Mouse (Mus musculus): Measurements from ENCODE around the gene Tnr. TPM values are rescaled to one million over a fixed set of nuclear protein-coding genes. Genes with fewer than 3 reads are reported as not detected.

Gene Tnr
- polyA plus RNA-seq, 1 experiment from 2014 or later, result 0.47 TPM

GRCm38 (mm10) chr1:159796021-159796420 is 272.5 kb downstream of the Tnr start:
- no peak for TF ChIP-seq CTCF (IDR thresholded peaks at IDR 0.05; ENCODE audit: low read depth)
- WGBS, result 75% methylated on average over 2 of the region's 2 CpGs
- ATAC-seq, result no peak

GRCm38 (mm10) chr1:159800366-159800765 is 276.8 kb downstream of the Tnr start:
- 85% methylated on average over 5 of the region's 5 CpGs for WGBS
- Histone ChIP-seq H3K4me2 (replicated peaks; ENCODE audit: low read depth) (no peak overlapping the region), H3K4me3 (ENCODE audit: low read depth, low read length) (no peak overlapping the region), H3K27ac (ENCODE audit: low read depth, low read length) (no peak overlapping the region), H3K9me3 (ENCODE audit: control insufficient read depth) (no peaks in the 10 kb centered on the region), H3K4me1 (replicated peaks; ENCODE audit: control insufficient read depth, insufficient read depth, low read length) (no peaks in the 10 kb centered on the region), H3K27me3 (replicated peaks; ENCODE audit: control insufficient read depth, insufficient read depth, low read length) (no peaks in the 10 kb centered on the region), H3K36me3 (ENCODE audit: control insufficient read depth, insufficient read depth) (no peaks in the 10 kb centered on the region), H3K9ac (ENCODE audit: low read depth, low read length) (no peak overlapping the region)
- no peak for ATAC-seq
- no peak for TF ChIP-seq CTCF (IDR thresholded peaks at IDR 0.05; ENCODE audit: low read depth)

More at GRCm38 (mm10) chr1:159796021-159796420, 272.5 kb downstream of the Tnr start:
- H3K27me3 ChIP-seq (replicated peaks; ENCODE audit: control insufficient read depth, insufficient read depth, low read length), result no peaks in the 10 kb centered on the region
- H3K36me3 ChIP-seq (ENCODE audit: control insufficient read depth, insufficient read depth), result no peaks in the 10 kb centered on the region
- no peak overlapping the region for H3K4me2 ChIP-seq (replicated peaks; ENCODE audit: low read depth)
- no peaks in the 10 kb centered on the region for H3K4me1 ChIP-seq (replicated peaks; ENCODE audit: control insufficient read depth, insufficient read depth, low read length)
- no peak overlapping the region for H3K27ac ChIP-seq (ENCODE audit: low read depth, low read length)
- no peak overlapping the region for H3K9ac ChIP-seq (ENCODE audit: low read depth, low read length)
- no peaks in the 10 kb centered on the region for H3K9me3 ChIP-seq (ENCODE audit: control insufficient read depth)
- H3K4me3 ChIP-seq (ENCODE audit: low read depth, low read length), result no peak overlapping the region

- no peaks in the 10 kb centered on the region for H3K9me3 ChIP-seq (ENCODE audit: control insufficient read depth)
- WGBS, result 65% methylated on average over 4 of the region's 4 CpGs
- H3K9ac ChIP-seq (ENCODE audit: low read depth, low read length), result no peak overlapping the region
- no peak overlapping the region for H3K4me3 ChIP-seq (ENCODE audit: low read depth, low read length)
- H3K4me1 ChIP-seq (replicated peaks; ENCODE audit: control insufficient read depth, insufficient read depth, low read length), result no peaks in the 10 kb centered on the region
- no peak for TF ChIP-seq CTCF (IDR thresholded peaks at IDR 0.05; ENCODE audit: low read depth)
- H3K27me3 ChIP-seq (replicated peaks; ENCODE audit: control insufficient read depth, insufficient read depth, low read length), result no peaks in the 10 kb centered on the region
- ATAC-seq, result no peak
- no peaks in the 10 kb centered on the region for H3K36me3 ChIP-seq (ENCODE audit: control insufficient read depth, insufficient read depth)
- no peak overlapping the region for H3K4me2 ChIP-seq (replicated peaks; ENCODE audit: low read depth)
- no peak overlapping the region for H3K27ac ChIP-seq (ENCODE audit: low read depth, low read length)
These were observed 278.2 kb downstream of the Tnr start for GRCm38 (mm10) chr1:159801753-159802152.

- no peak overlapping the region for H3K4me3 ChIP-seq (ENCODE audit: low read depth, low read length)
- no peak overlapping the region for H3K27ac ChIP-seq (ENCODE audit: low read depth, low read length)
- H3K36me3 ChIP-seq (ENCODE audit: control insufficient read depth, insufficient read depth), result no peaks in the 10 kb centered on the region
- no peaks in the 10 kb centered on the region for H3K27me3 ChIP-seq (replicated peaks; ENCODE audit: control insufficient read depth, insufficient read depth, low read length)
- no peak overlapping the region for H3K9ac ChIP-seq (ENCODE audit: low read depth, low read length)
- no peak for TF ChIP-seq CTCF (IDR thresholded peaks at IDR 0.05; ENCODE audit: low read depth)
- H3K4me1 ChIP-seq (replicated peaks; ENCODE audit: control insufficient read depth, insufficient read depth, low read length), result no peaks in the 10 kb centered on the region
- H3K4me2 ChIP-seq (replicated peaks; ENCODE audit: low read depth), result no peak overlapping the region
- no peaks in the 10 kb centered on the region for H3K9me3 ChIP-seq (ENCODE audit: control insufficient read depth)
- ATAC-seq, result no peak
These were observed 280.1 kb downstream of the Tnr start for GRCm38 (mm10) chr1:159803711-159804110.

GRCm38 (mm10) chr1:159809493-159809892 is 285.9 kb downstream of the Tnr start:
- WGBS, result 50% methylated on average over 3 of the region's 3 CpGs
- no peak for TF ChIP-seq CTCF (IDR thresholded peaks at IDR 0.05; ENCODE audit: low read depth)
- H3K4me2 ChIP-seq (replicated peaks; ENCODE audit: low read depth), result no peak overlapping the region

GRCm38 (mm10) chr1:159811805-159812204 is 288.2 kb downstream of the Tnr start:
- 79% methylated on average over 2 of the region's 2 CpGs for WGBS
- Histone ChIP-seq H3K4me1 (replicated peaks; ENCODE audit: control insufficient read depth, insufficient read depth, low read length) (no peaks in the 10 kb centered on the region), H3K27me3 (replicated peaks; ENCODE audit: control insufficient read depth, insufficient read depth, low read length) (no peaks in the 10 kb centered on the region), H3K9ac (ENCODE audit: low read depth, low read length) (no peak overlapping the region), H3K9me3 (ENCODE audit: control insufficient read depth) (no peaks in the 10 kb centered on the region), H3K4me3 (ENCODE audit: low read depth, low read length) (no peak overlapping the region), H3K27ac (ENCODE audit: low read depth, low read length) (no peak overlapping the region), H3K4me2 (replicated peaks; ENCODE audit: low read depth) (no peak overlapping the region), H3K36me3 (ENCODE audit: control insufficient read depth, insufficient read depth) (no peaks in the 10 kb centered on the region)
- no peak for TF ChIP-seq CTCF (IDR thresholded peaks at IDR 0.05; ENCODE audit: low read depth)
- no peak for ATAC-seq

More at GRCm38 (mm10) chr1:159809493-159809892, 285.9 kb downstream of the Tnr start:
- Histone ChIP-seq H3K4me3 (ENCODE audit: low read depth, low read length) (no peak overlapping the region), H3K27me3 (replicated peaks; ENCODE audit: control insufficient read depth, insufficient read depth, low read length) (no peaks in the 10 kb centered on the region), H3K9me3 (ENCODE audit: control insufficient read depth) (no peaks in the 10 kb centered on the region), H3K36me3 (ENCODE audit: control insufficient read depth, insufficient read depth) (no peaks in the 10 kb centered on the region), H3K9ac (ENCODE audit: low read depth, low read length) (no peak overlapping the region), H3K27ac (ENCODE audit: low read depth, low read length) (no peak overlapping the region), H3K4me1 (replicated peaks; ENCODE audit: control insufficient read depth, insufficient read depth, low read length) (no peaks in the 10 kb centered on the region)
- no peak for ATAC-seq

GRCm38 (mm10) chr1:159812820-159813411 is 289.3 kb downstream of the Tnr start:
- no peak for TF ChIP-seq CTCF (IDR thresholded peaks at IDR 0.05; ENCODE audit: low read depth)
- Histone ChIP-seq H3K27me3 (replicated peaks; ENCODE audit: control insufficient read depth, insufficient read depth, low read length) (no peaks in the 10 kb centered on the region), H3K9ac (ENCODE audit: low read depth, low read length) (no peak overlapping the region), H3K4me3 (ENCODE audit: low read depth, low read length) (no peak overlapping the region), H3K4me1 (replicated peaks; ENCODE audit: control insufficient read depth, insufficient read depth, low read length) (no peaks in the 10 kb centered on the region), H3K36me3 (ENCODE audit: control insufficient read depth, insufficient read depth) (no peaks in the 10 kb centered on the region), H3K27ac (ENCODE audit: low read depth, low read length) (no peak overlapping the region), H3K9me3 (ENCODE audit: control insufficient read depth) (no peaks in the 10 kb centered on the region), H3K4me2 (replicated peaks; ENCODE audit: low read depth) (no peak overlapping the region)
- no peak for ATAC-seq
- WGBS, result 8% methylated on average over 7 of the region's 8 CpGs

Data from intestine, postnatal 0 days (tissue).